Mouse (Mus musculus): ENCODE results near the gene Cadm2. TPM values are rescaled to one million over a fixed set of nuclear protein-coding genes. Genes with fewer than 3 reads are reported as not detected.

The Cadm2 gene
- polyA plus RNA-seq, 1 experiment from 2014 or later: 12.0 TPM

GRCm38 (mm10) chr16:66986879-66987278 is 633.8 kb downstream of the Cadm2 start:
- Histone ChIP-seq H3K4me3 (no peak overlapping the region), H3K9me3 (no peaks in the 10 kb centered on the region), H3K36me3 (no peaks in the 10 kb centered on the region), H3K27ac (no peak overlapping the region), H3K27me3 (replicated peaks) (no peaks in the 10 kb centered on the region), H3K4me2 (replicated peaks) (no peak overlapping the region), H3K9ac (no peak overlapping the region), H3K4me1 (no peaks in the 10 kb centered on the region)
- ATAC-seq (ENCODE audit: low FRiP score, low read depth): no peak
- 72% methylated on average over 7 of the region's 7 CpGs for WGBS

GRCm38 (mm10) chr16:66970912-66971311 is 649.8 kb downstream of the Cadm2 start:
- no peak for ATAC-seq (ENCODE audit: low FRiP score, low read depth)
- no peaks in the 10 kb centered on the region for H3K9me3 ChIP-seq
- no peaks in the 10 kb centered on the region for H3K36me3 ChIP-seq
- no peak overlapping the region for H3K27ac ChIP-seq
- peaks cover 4% of the 10 kb centered on the region for H3K4me1 ChIP-seq
- H3K4me3 ChIP-seq: no peak overlapping the region
- H3K9ac ChIP-seq: no peak overlapping the region
- H3K4me2 ChIP-seq (replicated peaks): no peak overlapping the region
- H3K27me3 ChIP-seq (replicated peaks): no peaks in the 10 kb centered on the region
- 78% methylated on average over 3 of the region's 3 CpGs for WGBS

- H3K9ac ChIP-seq: no peak overlapping the region
- 41% methylated on average over 11 of the region's 11 CpGs for WGBS
Measured at GRCm38 (mm10) chr16:66969520-66970144, 651.1 kb downstream of the Cadm2 start.

GRCm38 (mm10) chr16:66968336-66968735 is 652.4 kb downstream of the Cadm2 start:
- 0 out of 2 replicates have a peak, but pooled peaks have one; percentile 32 for ATAC-seq (ENCODE audit: low FRiP score, low read depth)

More at GRCm38 (mm10) chr16:66969520-66970144, 651.1 kb downstream of the Cadm2 start:
- Histone ChIP-seq H3K27me3 (replicated peaks) (no peaks in the 10 kb centered on the region), H3K36me3 (no peaks in the 10 kb centered on the region), H3K9me3 (no peaks in the 10 kb centered on the region), H3K27ac (no peak overlapping the region), H3K4me2 (replicated peaks) (no peak overlapping the region; the same call in 1 of the 2 replicates), H3K4me3 (no peak overlapping the region), H3K4me1 (peaks cover 4% of the 10 kb centered on the region)
- ATAC-seq (ENCODE audit: low FRiP score, low read depth): peak; percentile 57

GRCm38 (mm10) chr16:66967686-66968085 is 653.0 kb downstream of the Cadm2 start:
- Histone ChIP-seq H3K4me1 (peaks cover 4% of the 10 kb centered on the region), H3K9me3 (no peaks in the 10 kb centered on the region), H3K27me3 (replicated peaks) (no peaks in the 10 kb centered on the region), H3K9ac (no peak overlapping the region), H3K36me3 (no peaks in the 10 kb centered on the region), H3K4me2 (replicated peaks) (no peak overlapping the region), H3K27ac (no peak overlapping the region), H3K4me3 (no peak overlapping the region)
- 77% methylated on average over 8 of the region's 8 CpGs for WGBS
- 0 out of 2 replicates have a peak, but pooled peaks have one; percentile 39 for ATAC-seq (ENCODE audit: low FRiP score, low read depth)

More at GRCm38 (mm10) chr16:66968336-66968735, 652.4 kb downstream of the Cadm2 start:
- Histone ChIP-seq H3K4me1 (peaks cover 4% of the 10 kb centered on the region), H3K36me3 (no peaks in the 10 kb centered on the region), H3K4me2 (replicated peaks) (no peak overlapping the region), H3K9me3 (no peaks in the 10 kb centered on the region), H3K27ac (no peak overlapping the region), H3K4me3 (no peak overlapping the region), H3K9ac (no peak overlapping the region), H3K27me3 (replicated peaks) (no peaks in the 10 kb centered on the region)
- 56% methylated on average over 5 of the region's 5 CpGs for WGBS

GRCm38 (mm10) chr16:66959146-66959545 is 661.6 kb downstream of the Cadm2 start:
- H3K27me3 ChIP-seq (replicated peaks): no peaks in the 10 kb centered on the region
- 85% methylated on average over 3 of the region's 3 CpGs for WGBS
- no peak overlapping the region for H3K4me3 ChIP-seq

GRCm38 (mm10) chr16:66955876-66956275 is 664.8 kb downstream of the Cadm2 start:
- Histone ChIP-seq H3K9ac (no peak overlapping the region), H3K27me3 (replicated peaks) (no peaks in the 10 kb centered on the region), H3K27ac (no peak overlapping the region), H3K4me2 (replicated peaks) (no peak overlapping the region), H3K4me3 (no peak overlapping the region), H3K36me3 (no peaks in the 10 kb centered on the region), H3K9me3 (no peaks in the 10 kb centered on the region), H3K4me1 (no peaks in the 10 kb centered on the region)
- 93% methylated on average over 2 of the region's 2 CpGs for WGBS
- ATAC-seq (ENCODE audit: low FRiP score, low read depth): no peak

More at GRCm38 (mm10) chr16:66959146-66959545, 661.6 kb downstream of the Cadm2 start:
- H3K27ac ChIP-seq: no peak overlapping the region
- H3K4me2 ChIP-seq (replicated peaks): no peak overlapping the region
- H3K36me3 ChIP-seq: no peaks in the 10 kb centered on the region
- no peak for ATAC-seq (ENCODE audit: low FRiP score, low read depth)
- no peaks in the 10 kb centered on the region for H3K4me1 ChIP-seq
- no peaks in the 10 kb centered on the region for H3K9me3 ChIP-seq
- H3K9ac ChIP-seq: no peak overlapping the region

GRCm38 (mm10) chr16:66936332-66936731 is 684.4 kb downstream of the Cadm2 start:
- WGBS: 73% methylated on average over 6 of the region's 6 CpGs
- Histone ChIP-seq H3K27me3 (replicated peaks) (no peaks in the 10 kb centered on the region), H3K4me3 (no peak overlapping the region), H3K36me3 (no peaks in the 10 kb centered on the region), H3K9me3 (no peaks in the 10 kb centered on the region), H3K9ac (no peak overlapping the region), H3K27ac (no peak overlapping the region), H3K4me2 (replicated peaks) (no peak overlapping the region), H3K4me1 (no peaks in the 10 kb centered on the region)
- ATAC-seq (ENCODE audit: low FRiP score, low read depth): no peak

GRCm38 (mm10) chr16:66925517-66925916 is 695.2 kb downstream of the Cadm2 start:
- Histone ChIP-seq H3K9ac (no peak overlapping the region), H3K9me3 (no peaks in the 10 kb centered on the region), H3K36me3 (no peaks in the 10 kb centered on the region), H3K27ac (no peak overlapping the region), H3K27me3 (replicated peaks) (no peaks in the 10 kb centered on the region), H3K4me3 (no peak overlapping the region), H3K4me2 (replicated peaks) (no peak overlapping the region), H3K4me1 (peaks cover 4% of the 10 kb centered on the region; the same call in 1 of the 2 replicates)
- ATAC-seq (ENCODE audit: low FRiP score, low read depth): no peak
- WGBS: 18% methylated on average over 1 of the region's 1 CpGs

- Histone ChIP-seq H3K4me3 (no peak overlapping the region), H3K27ac (no peak overlapping the region), H3K4me2 (replicated peaks) (no peak overlapping the region), H3K4me1 (peaks cover 4% of the 10 kb centered on the region; the same call in 1 of the 2 replicates), H3K27me3 (replicated peaks) (no peaks in the 10 kb centered on the region), H3K36me3 (no peaks in the 10 kb centered on the region), H3K9ac (no peak overlapping the region), H3K9me3 (no peaks in the 10 kb centered on the region)
- WGBS: 75% methylated on average over 2 of the region's 2 CpGs
- no peak for ATAC-seq (ENCODE audit: low FRiP score, low read depth)
Measured at GRCm38 (mm10) chr16:66922753-66923152, 698.0 kb downstream of the Cadm2 start.

- Histone ChIP-seq H3K4me1 (peaks cover 4% of the 10 kb centered on the region; the same call in 1 of the 2 replicates), H3K9ac (no peak overlapping the region), H3K36me3 (no peaks in the 10 kb centered on the region), H3K27ac (no peak overlapping the region), H3K4me3 (no peak overlapping the region), H3K27me3 (replicated peaks) (no peaks in the 10 kb centered on the region), H3K4me2 (replicated peaks) (no peak overlapping the region), H3K9me3 (no peaks in the 10 kb centered on the region)
- ATAC-seq (ENCODE audit: low FRiP score, low read depth): no peak
- WGBS: 87% methylated on average over 1 of the region's 1 CpGs
Measured at GRCm38 (mm10) chr16:66921414-66921915, 699.2 kb downstream of the Cadm2 start.

GRCm38 (mm10) chr16:66919889-66920402 is 700.8 kb downstream of the Cadm2 start:
- no peaks in the 10 kb centered on the region for H3K36me3 ChIP-seq
- no peaks in the 10 kb centered on the region for H3K27me3 ChIP-seq (replicated peaks)
- H3K4me1 ChIP-seq: no peaks in the 10 kb centered on the region
- no peaks in the 10 kb centered on the region for H3K9me3 ChIP-seq
- H3K27ac ChIP-seq: no peak overlapping the region
- H3K4me3 ChIP-seq: no peak overlapping the region
- ATAC-seq (ENCODE audit: low FRiP score, low read depth): peak; percentile 53; the same call in 1 of the 2 replicates
- no peak overlapping the region for H3K9ac ChIP-seq
- H3K4me2 ChIP-seq (replicated peaks): no peak overlapping the region
- 76% methylated on average over 12 of the region's 12 CpGs for WGBS

Data from neural tube, embryonic 12.5 days (tissue).